Mouse (Mus musculus) cerebellum, postnatal 25 days (tissue): ENCODE data around the gene Col25a1.

Source experiments
- DNase-seq, 2 experiments: peaks; one replicate each; pipeline ENCODE4 v3.0.0; 2021; ENCODE audit warnings: mixed read lengths in 2 of 2

The Col25a1 gene

GRCm38 (mm10) chr3:130582903-130583664 lies 451.8 kb downstream of the Col25a1 start:
- no peak for DNase-seq

GRCm38 (mm10) chr3:130584007-130584406 lies 452.7 kb downstream of the Col25a1 start:
- no peak for DNase-seq

- no peak for DNase-seq
These were observed 463.7 kb downstream of the Col25a1 start for GRCm38 (mm10) chr3:130595050-130595449.

GRCm38 (mm10) chr3:130601491-130601890 lies 470.2 kb downstream of the Col25a1 start:
- DNase-seq, result no peak

- peak in 1 of 2 experiments; percentile 9 for DNase-seq
These were observed 476.6 kb downstream of the Col25a1 start for GRCm38 (mm10) chr3:130607924-130608323.

- DNase-seq, result no peak
These were observed 483.1 kb downstream of the Col25a1 start for GRCm38 (mm10) chr3:130614444-130614843.

- no peak for DNase-seq
These were observed 484.3 kb downstream of the Col25a1 start for GRCm38 (mm10) chr3:130615625-130616024.

GRCm38 (mm10) chr3:130617439-130617898 lies 486.2 kb downstream of the Col25a1 start, which contains the start of gene Etnppl:
TSS of gene Etnppl (plus strand) at chr3:130617448.
- peak in 1 of 2 experiments; percentile 9 for DNase-seq

- no peak for DNase-seq
These were observed 489.3 kb downstream of the Col25a1 start for GRCm38 (mm10) chr3:130620517-130621146.

- no peak for DNase-seq
These were observed 497.1 kb downstream of the Col25a1 start for GRCm38 (mm10) chr3:130628358-130628757.

GRCm38 (mm10) chr3:130633859-130634258 lies 502.6 kb downstream of the Col25a1 start:
- DNase-seq, result no peak

- DNase-seq, result no peak
These were observed 515.0 kb downstream of the Col25a1 start for GRCm38 (mm10) chr3:130646110-130646810.
